Mouse (Mus musculus) CD4-positive naive resting alpha-beta T cell, adult 76 days (primary cell): ENCODE data around the gene Olfr43. TPM values are rescaled to one million over a fixed set of nuclear protein-coding genes. Genes with fewer than 3 reads are reported as not detected.

Experiments
- total RNA-seq: library from RNA; stranded (reverse); gene quantifications from one replicate; pipeline ENCODE4 v1.2.4, GENCODE M21; 2023

Gene Olfr43
- total RNA-seq: not detected

GRCm38 (mm10) chr11:74211279-74211678 is at the start of gene Olfr43:
Gene Olfr43, minus strand, starts transcription at chr11:74211379.

DNA sequence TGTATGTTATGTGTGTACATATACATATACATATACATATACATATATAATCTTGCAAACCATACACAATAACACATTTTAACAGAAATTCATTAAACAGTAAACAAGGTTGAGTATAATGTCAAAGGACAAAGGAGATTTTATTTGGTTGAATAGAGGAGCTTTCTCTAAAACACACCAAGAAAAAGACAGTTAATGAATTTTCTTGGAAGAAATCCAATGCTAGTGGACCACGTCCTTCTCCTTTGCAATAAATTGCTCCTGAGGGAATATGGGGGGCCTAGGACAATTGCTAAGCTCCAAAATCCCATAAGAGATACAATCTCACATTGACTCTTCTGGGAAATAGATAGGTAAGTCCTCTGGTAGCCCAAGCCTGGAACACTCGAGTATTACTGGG is 48.3 kb upstream of the Olfr43 start, which contains the start of gene Olfr406:
Olfr406 (plus strand) TSS at position 301 of the 400 bp plus-strand sequence.

GRCm38 (mm10) chr11:74185949-74186348 is 25.2 kb downstream of the Olfr43 start, which contains the start of gene Olfr403:
Gene Olfr403, plus strand, starts transcription at chr11:74186249.

Other genes with a start within 250 kb of the Olfr43 start
- gene Olfr398, start 221.0 kb downstream of the Olfr43 start, total RNA-seq: not detected
- gene Olfr139, start 154.8 kb downstream of the Olfr43 start, total RNA-seq: not detected
- not detected for gene Olfr399, start 154.8 kb downstream of the Olfr43 start, total RNA-seq
- not detected for gene Zfp616, start 141.4 kb downstream of the Olfr43 start, total RNA-seq
- not detected for gene Olfr401, start 97.7 kb downstream of the Olfr43 start, total RNA-seq
- gene Olfr402, start 57.9 kb downstream of the Olfr43 start, total RNA-seq: not detected
- not detected for gene Olfr403, start 25.1 kb downstream of the Olfr43 start, total RNA-seq
- gene Olfr406, start 48.4 kb upstream of the Olfr43 start, total RNA-seq: not detected
- not detected for gene Olfr59, start 72.4 kb upstream of the Olfr43 start, total RNA-seq
- not detected for gene Olfr410, start 126.7 kb upstream of the Olfr43 start, total RNA-seq
- not detected for gene Olfr411, start 141.3 kb upstream of the Olfr43 start, total RNA-seq
- gene Olfr412, start 150.7 kb upstream of the Olfr43 start, total RNA-seq: not detected